Mouse (Mus musculus): ENCODE data around the gene Myh3. TPM values are rescaled to one million over a fixed set of nuclear protein-coding genes. Genes with fewer than 3 reads are reported as not detected.

Gene Myh3
- total RNA-seq, 4 experiments from 2014 or later: 0.03 TPM; not detected in 2

DNA sequence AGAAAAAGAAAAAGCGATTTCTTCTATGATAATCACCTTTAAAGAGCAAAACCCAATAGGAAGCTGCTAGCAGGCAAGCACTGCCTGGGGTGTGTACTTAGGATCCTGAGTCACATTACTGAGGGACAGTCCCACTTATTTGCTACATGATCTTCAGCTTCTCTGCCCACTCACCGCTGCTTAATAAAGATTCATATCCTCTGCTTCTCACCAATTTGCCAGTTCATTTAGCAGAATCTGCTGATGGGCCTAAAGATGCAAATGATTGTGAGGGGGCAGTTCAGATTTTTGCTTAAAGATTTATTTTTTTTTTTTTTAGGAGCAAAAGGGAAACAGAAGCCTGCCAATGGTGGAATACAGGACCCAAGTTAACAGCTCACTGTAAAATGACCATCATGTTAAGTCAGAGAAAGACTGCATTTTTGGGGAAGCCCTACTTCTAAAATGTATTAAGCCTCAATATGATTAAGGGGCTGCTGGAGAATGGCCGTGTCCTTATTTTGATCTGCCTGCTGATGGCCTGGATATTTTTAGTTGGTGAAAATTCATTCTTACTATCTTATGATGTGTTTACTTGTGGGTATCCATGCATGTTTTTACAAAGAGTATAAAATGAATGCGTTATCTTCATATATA is 65.9 kb downstream of the Myh3 start:
- no peak for DNase-seq (ENCODE audit: low spot score)

GRCm38 (mm10) chr11:67144559-67145265 is 66.6 kb downstream of the Myh3 start:
- DNase-seq (ENCODE audit: low spot score): no peak

DNA sequence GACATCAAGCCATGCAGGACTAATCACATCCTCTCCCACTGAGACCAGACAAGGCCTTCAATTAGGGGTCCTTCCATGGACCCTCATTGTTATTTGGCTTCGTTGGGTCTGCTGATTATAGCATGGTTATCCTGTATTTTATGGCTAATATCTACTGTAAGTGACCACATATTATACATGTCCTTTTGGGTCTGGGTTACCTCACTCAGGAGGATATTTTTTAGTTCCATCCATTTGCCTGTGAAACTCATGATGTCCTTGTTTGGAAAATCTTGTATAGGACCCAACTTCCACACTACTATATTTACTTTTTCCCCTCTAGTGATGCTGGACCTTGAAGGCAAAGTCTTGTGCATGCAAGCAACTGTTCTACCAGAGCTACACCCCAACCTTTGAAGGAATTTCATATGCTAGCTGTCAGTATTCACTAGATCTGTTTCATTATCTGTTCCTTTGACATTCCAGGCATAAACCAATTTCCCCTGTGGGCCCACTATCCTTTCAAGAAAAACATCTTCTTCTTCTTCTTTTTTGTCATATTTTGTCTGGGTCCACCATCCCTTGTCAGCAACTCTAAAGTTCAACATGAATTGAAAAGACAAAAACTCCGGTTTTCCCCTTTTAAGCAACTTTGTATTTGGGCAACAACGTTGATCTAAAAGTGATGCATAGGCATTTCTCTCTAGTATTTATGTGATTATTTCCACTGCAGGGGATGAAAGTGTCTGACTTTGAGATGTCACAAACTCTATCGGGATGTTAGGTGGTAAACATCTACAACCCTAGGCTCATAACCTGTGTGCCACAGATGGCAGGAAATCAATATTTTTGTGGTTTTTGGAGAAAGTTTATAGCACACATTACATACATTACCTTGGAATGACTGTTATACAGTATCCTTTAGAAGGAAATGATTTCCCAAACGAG is 67.6 kb downstream of the Myh3 start:
- DNase-seq (ENCODE audit: low spot score): no peak

DNA sequence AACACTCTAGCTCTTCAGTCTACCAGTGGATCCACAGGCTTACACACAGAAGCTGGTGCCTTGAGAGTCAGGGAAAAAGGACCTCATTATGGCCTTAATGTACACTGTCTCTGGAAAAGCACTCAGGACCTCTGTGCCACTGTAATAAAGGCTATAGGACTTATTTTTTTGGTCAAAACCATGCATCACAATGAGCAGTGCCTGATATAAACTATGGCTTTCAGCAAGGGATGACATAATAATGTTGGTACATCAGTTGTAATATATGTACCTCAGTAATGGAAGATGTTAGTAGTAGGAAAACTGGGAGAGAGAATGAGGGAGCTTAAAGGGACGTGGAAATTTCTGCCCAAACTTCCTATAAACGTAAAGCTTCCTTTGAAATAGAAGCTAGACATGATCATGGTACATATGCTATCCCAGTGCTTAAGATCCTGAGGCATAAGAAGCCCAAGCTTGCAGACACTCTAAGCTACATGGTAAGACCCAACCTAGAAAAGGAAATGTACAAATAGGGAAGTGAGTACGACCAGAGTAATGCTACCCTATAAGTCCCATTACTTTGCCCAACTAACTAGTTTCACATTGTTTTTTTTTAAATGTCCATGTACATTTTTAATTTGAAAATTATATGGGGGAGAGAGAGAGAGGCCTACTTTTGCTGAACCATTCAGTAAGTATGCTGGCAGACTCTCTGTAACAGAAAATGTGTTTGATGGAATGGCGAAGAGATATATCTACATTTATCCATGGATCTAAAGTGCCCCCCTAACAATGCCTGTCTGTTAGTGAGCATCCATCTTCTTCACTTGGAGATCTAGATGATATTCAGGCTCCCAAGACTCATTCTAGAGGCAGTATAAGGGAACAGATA is 68.5 kb downstream of the Myh3 start:
- DNase-seq (ENCODE audit: low spot score): no peak

GRCm38 (mm10) chr11:67147283-67147921 is 69.3 kb downstream of the Myh3 start:
- DNase-seq (ENCODE audit: low spot score): no peak

GRCm38 (mm10) chr11:67148286-67149012 is 70.3 kb downstream of the Myh3 start:
- no peak for DNase-seq (ENCODE audit: low spot score)

DNA sequence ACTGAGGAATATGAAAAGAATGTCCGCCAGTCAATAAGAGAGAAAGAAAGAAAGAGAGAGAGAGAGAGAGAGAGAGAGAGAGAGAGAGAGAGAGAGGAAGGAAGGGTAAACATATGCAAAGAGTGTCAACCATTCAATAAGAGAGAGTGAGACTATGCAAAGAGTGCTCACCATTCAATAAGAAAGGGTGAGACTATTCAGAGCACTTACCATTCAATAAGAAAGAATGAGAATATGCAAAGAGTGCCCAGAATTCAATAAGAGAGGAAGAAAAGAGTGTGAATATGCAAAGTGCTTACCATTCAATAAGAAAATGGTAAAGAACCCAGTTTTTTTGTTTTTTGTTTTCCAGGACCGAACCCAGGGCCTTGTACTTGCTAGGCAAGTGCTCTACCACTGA is 72.1 kb downstream of the Myh3 start:
- DNase-seq (ENCODE audit: low spot score): no peak

GRCm38 (mm10) chr11:67151159-67151558 is 73.1 kb downstream of the Myh3 start:
- DNase-seq (ENCODE audit: low spot score): no peak

Small RNA genes lying within 50 kb of the gene (microRNA-seq; reads per million reads assigned to microRNA genes)
- gene Mir6923: not detected

Other genes starting within 250 kb of the Myh3 start
- 1 to 10 TPM; 4.0 to 6.4 (median 6.1) TPM for gene Pirt, start 166.3 kb upstream of the Myh3 start, total RNA-seq (2022)
- not detected for gene Tmem238l, start 121.7 kb upstream of the Myh3 start, total RNA-seq (2022)
- gene Tmem220, start 53.1 kb upstream of the Myh3 start, total RNA-seq (2022): 1 to 10 TPM; 1.6 to 2.6 (median 2.0) TPM
- 10 to 100 TPM in 3 of 4 experiments, 1 to 10 TPM in 1; 9.8 to 13.1 (median 11.5) TPM for gene Adprm, start 25.7 kb upstream of the Myh3 start, total RNA-seq (2022)
- 10 to 100 TPM; 20.7 to 25.9 (median 23.3) TPM for gene Sco1, start 25.6 kb upstream of the Myh3 start, total RNA-seq (2022)
- gene Myh2, start 92.7 kb downstream of the Myh3 start, total RNA-seq (2022): under 1 TPM; 0.29 to 0.47 (median 0.35) TPM
- 1 to 10 TPM in 1 of 4 experiments, under 1 TPM in 3; 0.29 to 1.2 (median 0.54) TPM for gene Myh1, start 121.8 kb downstream of the Myh3 start, total RNA-seq (2022)
- gene Myh4, start 159.7 kb downstream of the Myh3 start, total RNA-seq (2022): 10 to 100 TPM in 1 of 4 experiments, 1 to 10 TPM in 3; 5.6 to 10.3 (median 7.0) TPM
- under 1 TPM; 0.08 to 0.16 (median 0.09) TPM for gene Myh8, start 198.8 kb downstream of the Myh3 start, total RNA-seq (2022)
- under 1 TPM in 1 of 4 experiments, not detected in 3; 0.47 TPM for gene Myh13, start 243.4 kb downstream of the Myh3 start, total RNA-seq (2022)

Data from heart, adult 8-10 months (tissue).